Mouse (Mus musculus): ENCODE results near the gene Scube1.

The Scube1 gene

GRCm38 (mm10) chr15:83594513-83595363 lies 130.1 kb downstream of the Scube1 start, which contains the start of gene Ttll12:
Gene Ttll12 (minus strand): TSS chr15:83595157.
- DNase-seq, result peak; percentile 94 to 97

- no peak for DNase-seq
Measured at GRCm38 (mm10) chr15:83593702-83594512, 130.9 kb downstream of the Scube1 start.

GRCm38 (mm10) chr15:83593189-83593585 lies 131.6 kb downstream of the Scube1 start:
- no peak for DNase-seq

- no peak for DNase-seq
Measured at GRCm38 (mm10) chr15:83592260-83593188, 132.3 kb downstream of the Scube1 start.

- DNase-seq, result no peak
Measured at GRCm38 (mm10) chr15:83591758-83592157, 133.1 kb downstream of the Scube1 start.

GRCm38 (mm10) chr15:83590841-83591240 lies 134.0 kb downstream of the Scube1 start:
- peak; percentile 23 to 37 for DNase-seq

- DNase-seq, result no peak
Measured at GRCm38 (mm10) chr15:83584741-83585220, 140.0 kb downstream of the Scube1 start.

- DNase-seq, result peak; percentile 67 to 80
Measured at GRCm38 (mm10) chr15:83583419-83584156, 141.2 kb downstream of the Scube1 start.

GRCm38 (mm10) chr15:83582931-83583330 lies 141.9 kb downstream of the Scube1 start:
- no peak for DNase-seq

- DNase-seq, result no peak
Measured at GRCm38 (mm10) chr15:83576651-83577050, 148.2 kb downstream of the Scube1 start.

GRCm38 (mm10) chr15:83575543-83575942 lies 149.3 kb downstream of the Scube1 start:
- DNase-seq, result no peak

- no peak for DNase-seq
Measured at GRCm38 (mm10) chr15:83574731-83575351, 150.0 kb downstream of the Scube1 start.

GRCm38 (mm10) chr15:83573606-83574005 lies 151.2 kb downstream of the Scube1 start:
- DNase-seq, result no peak

- no peak for DNase-seq
Measured at GRCm38 (mm10) chr15:83572132-83572531, 152.7 kb downstream of the Scube1 start.

GRCm38 (mm10) chr15:83571636-83572035 lies 153.2 kb downstream of the Scube1 start:
- DNase-seq, result peak; percentile 76 to 78

GRCm38 (mm10) chr15:83570641-83571040 lies 154.2 kb downstream of the Scube1 start:
- DNase-seq, result no peak

GRCm38 (mm10) chr15:83569682-83570081 lies 155.1 kb downstream of the Scube1 start:
- no peak for DNase-seq

GRCm38 (mm10) chr15:83568544-83568943 lies 156.3 kb downstream of the Scube1 start:
- no peak for DNase-seq

GRCm38 (mm10) chr15:83567728-83568127 lies 157.1 kb downstream of the Scube1 start:
- DNase-seq, result no peak

GRCm38 (mm10) chr15:83566006-83566405 lies 158.8 kb downstream of the Scube1 start:
- no peak for DNase-seq

GRCm38 (mm10) chr15:83565434-83565833 lies 159.4 kb downstream of the Scube1 start:
- no peak for DNase-seq

Data from kidney, adult 8-10 months (tissue).